Mouse (Mus musculus) bone marrow macrophage, adult 2 months (primary cell): ENCODE data around the gene Cask. TPM values are rescaled to one million over a fixed set of nuclear protein-coding genes. Genes with fewer than 3 reads are reported as not detected.
"Not testable (repeated sequence)": the region's sequence is repeated elsewhere in the genome, so short reads cannot be mapped to it uniquely, and the experiment has no call there.

Experiments
- H3K27ac ChIP-seq: 2 replicates; pipeline ENCODE4 v1.5.1; 2012; ENCODE audit warnings: low read depth, low read length; ENCODE audit not compliant: insufficient read depth
- H3K4me1 ChIP-seq: 2 replicates; pipeline ENCODE4 v1.6.1; 2012; ENCODE audit warnings: low read length; ENCODE audit not compliant: control insufficient read depth, insufficient read depth
- H3K4me3 ChIP-seq: 2 replicates; pipeline ENCODE4 v1.5.1; 2012; ENCODE audit warnings: mild to moderate bottlenecking, low read length, moderate library complexity; ENCODE audit not compliant: insufficient read depth
- CTCF ChIP-seq: IDR thresholded peaks from 2 replicates; pipeline ENCODE4 v1.5.1; 2012; ENCODE audit warnings: low read depth, mild to moderate bottlenecking, low read length, moderate library complexity
- POLR2A ChIP-seq: IDR thresholded peaks from 2 replicates; pipeline ENCODE4 v1.6.1; 2012; ENCODE audit warnings: mild to moderate bottlenecking, low read depth, low read length, borderline replicate concordance
- polyA plus RNA-seq: library from polyadenylated mRNA; stranded (reverse); fragments of >200 nt; gene quantifications from 2 replicates; pipeline ENCODE4 v1.2.4, GENCODE M21; 2012; ENCODE audit not compliant: missing spikeins, insufficient read depth, insufficient read length

Gene Cask
- polyA plus RNA-seq, 1 experiment = 24.9 TPM

DNA sequence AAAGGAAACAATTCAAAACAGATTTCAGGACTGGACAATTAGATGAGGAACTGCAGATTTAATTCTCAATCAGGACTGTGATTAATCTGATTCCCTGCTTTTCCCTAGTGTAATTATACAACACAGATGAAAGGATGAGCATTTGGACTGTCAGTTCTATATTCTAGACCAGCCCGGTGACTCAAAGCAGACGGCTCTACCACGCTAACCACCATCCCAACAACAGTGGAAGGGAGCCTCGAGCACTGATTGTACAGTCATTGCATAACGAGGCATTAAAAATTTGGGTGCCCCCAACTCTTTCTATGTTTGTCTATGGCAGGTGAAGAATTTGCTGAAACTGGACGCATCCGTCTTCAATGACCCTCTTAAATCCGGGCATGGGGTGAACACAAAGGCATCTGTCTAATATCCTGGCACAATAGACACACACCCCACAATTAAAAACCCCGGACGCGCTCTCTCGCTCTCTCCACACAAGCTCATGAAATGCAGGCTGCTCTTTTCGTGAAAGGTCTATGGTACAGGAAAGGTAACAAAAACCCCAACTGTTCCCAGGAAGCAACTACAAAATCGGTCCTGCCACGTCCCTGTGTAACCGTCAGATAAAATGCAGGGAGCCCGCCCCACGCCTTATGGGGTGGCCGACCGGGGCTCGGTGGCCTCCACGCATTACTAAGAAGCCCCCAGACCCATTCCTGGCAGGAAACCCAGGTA, 5.9 kb downstream of the Cask start:
- TF ChIP-seq CTCF = no peak
- no peak for TF ChIP-seq POLR2A
- Histone ChIP-seq H3K4me3 (peak overlapping the region; percentile 71), H3K27ac (no peak overlapping the region), H3K4me1 (no peaks in the 10 kb centered on the region)

DNA sequence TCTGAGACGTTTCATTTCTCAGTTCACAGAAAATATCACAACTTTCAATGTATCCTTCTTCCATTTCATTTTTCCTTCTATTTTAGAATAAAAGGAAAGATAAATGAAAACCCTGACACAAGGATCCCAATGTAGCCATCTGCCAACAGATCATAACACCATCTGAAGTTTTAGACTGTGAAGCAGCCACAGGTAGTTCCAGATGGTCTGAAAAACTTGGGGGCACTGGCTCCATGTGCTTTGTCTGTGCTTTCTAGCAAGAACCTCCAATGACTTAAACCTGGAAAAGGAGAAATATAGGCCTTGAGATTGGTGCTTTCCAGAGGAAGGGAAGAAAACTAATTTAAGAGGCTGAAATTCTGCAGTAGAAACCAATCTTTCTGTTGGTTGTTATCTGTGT, 28.4 kb downstream of the Cask start:
- H3K4me3 ChIP-seq = no peak overlapping the region
- no peaks in the 10 kb centered on the region for H3K4me1 ChIP-seq
- H3K27ac ChIP-seq = no peak overlapping the region
- TF ChIP-seq POLR2A = no peak
- no peak for TF ChIP-seq CTCF

DNA sequence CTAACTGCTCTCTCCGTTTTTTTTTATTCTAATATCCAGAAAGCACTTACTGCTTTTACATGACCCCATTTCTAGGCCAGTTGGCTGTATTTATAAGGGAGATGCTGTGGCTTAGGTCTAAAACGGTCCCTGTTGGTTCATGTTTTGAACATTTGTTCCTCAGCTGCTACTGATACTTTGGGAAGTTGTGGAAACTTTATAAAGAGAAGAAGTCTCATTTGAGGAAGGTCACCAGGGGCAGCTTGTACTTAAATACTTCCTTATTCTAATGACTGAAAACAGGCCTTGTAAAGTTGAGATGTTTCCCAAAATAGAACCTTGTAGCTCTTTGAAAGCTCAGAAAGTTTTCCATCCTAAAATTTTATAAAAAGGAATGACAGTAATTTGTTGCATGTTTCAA, 52.4 kb downstream of the Cask start:
- Histone ChIP-seq H3K27ac (no peak overlapping the region), H3K4me3 (no peak overlapping the region), H3K4me1 (peaks cover 8% of the 10 kb centered on the region)
- TF ChIP-seq CTCF (no peak), POLR2A (no peak)

DNA sequence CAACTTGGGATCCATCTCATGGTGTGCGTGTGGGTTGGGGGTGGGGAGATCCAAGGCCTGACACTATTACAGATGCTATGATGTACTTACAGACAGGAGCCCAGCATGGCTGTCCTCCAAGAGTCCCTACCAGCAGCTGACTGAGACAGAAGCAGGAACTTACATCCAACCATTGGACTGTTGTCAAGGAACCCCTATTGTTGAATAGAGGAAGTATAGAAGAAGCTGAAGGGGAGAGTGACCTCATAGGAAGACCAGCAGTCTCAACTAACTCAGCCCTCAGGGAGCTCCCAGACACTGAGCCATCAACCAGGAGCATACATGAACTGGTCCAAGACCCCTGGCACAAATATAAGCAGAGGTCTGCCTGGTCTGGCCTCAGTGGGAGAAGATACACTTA, 85.5 kb downstream of the Cask start:
- H3K4me1 ChIP-seq = no peaks in the 10 kb centered on the region; the same call in 1 of the 2 replicates
- no peak overlapping the region for H3K4me3 ChIP-seq
- TF ChIP-seq POLR2A (no peak), CTCF (no peak)
- peak overlapping the region; percentile 65; the same call in 1 of the 2 replicates for H3K27ac ChIP-seq

DNA sequence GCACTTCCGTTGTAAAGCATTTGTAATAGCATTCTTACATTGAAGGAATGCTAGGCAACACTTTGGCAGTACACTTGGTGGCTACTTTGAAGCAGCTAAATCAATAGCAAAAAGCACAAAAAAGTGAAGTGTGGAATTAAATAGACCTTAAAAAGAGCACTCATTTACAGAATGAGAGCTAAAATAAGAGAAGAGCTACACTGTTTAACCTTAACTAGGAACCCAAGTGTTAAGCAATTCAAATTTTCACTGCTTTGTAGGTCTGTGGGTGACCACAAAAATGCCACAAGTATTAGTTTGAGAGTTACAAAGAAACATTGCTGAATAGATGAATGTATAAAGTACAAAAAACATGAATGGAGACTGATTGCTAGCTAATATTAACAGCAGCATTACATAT, 86.1 kb downstream of the Cask start:
- Histone ChIP-seq H3K4me3 (no peak overlapping the region), H3K4me1 (no peaks in the 10 kb centered on the region; the same call in 1 of the 2 replicates), H3K27ac (no peak overlapping the region)
- TF ChIP-seq POLR2A (no peak), CTCF (no peak)

DNA sequence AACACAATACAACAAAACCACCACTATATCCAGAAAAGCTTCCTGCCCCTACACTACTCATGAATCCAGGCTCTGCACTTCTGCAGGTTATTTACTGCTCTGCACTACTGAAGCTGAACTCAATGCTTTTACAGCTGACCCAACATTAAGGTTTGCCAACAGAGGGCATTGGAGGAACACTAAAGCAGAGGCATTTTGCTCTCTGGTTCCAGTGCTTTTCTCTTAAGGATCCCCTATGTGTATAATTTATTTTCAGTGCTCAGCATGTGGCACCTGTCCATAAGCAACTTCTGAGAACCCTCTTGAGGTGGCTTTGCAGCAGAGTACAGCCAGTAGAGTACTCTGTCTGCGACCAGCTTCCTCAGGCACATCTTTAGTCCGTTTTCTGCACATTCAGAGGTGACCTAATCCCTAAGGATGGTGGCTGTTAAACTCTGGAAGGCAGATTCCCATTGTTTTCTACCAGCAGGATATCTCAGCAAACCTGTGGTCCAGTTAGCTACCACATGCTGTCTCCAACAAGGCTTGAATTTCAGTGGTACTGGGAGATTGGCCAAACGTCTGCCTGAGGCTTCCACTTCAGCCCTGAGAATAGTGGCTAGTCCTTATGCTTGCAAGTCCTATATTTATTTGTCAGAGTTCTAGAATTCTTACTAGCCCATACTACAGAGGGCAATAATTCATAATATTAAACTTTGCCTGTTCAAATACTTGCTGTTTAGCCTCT, 93.7 kb downstream of the Cask start:
- Histone ChIP-seq H3K4me1 (no peaks in the 10 kb centered on the region), H3K27ac (no peak overlapping the region), H3K4me3 (no peak overlapping the region)
- no peak for TF ChIP-seq CTCF
- TF ChIP-seq POLR2A = no peak

DNA sequence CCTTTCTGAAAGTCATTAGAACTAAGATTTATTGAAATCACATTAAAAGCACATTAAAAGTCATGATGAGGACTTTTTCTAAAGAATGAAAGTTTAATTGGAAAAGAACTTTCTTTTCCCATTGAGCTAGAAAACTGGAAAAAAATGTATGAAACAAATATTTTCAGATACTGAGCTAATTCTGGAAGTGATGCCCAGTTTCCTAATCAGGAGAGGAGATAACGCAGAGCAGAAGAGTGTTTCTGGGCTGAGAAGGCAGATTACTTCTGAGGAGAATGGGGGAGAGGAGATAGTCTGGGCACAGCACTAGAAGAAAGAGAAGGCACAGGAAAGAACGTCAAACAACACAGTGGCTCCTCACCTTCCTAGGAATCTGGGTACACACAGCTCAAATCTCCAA, 110.1 kb downstream of the Cask start:
- Histone ChIP-seq H3K4me3 (no peak overlapping the region), H3K4me1 (peaks cover 6% of the 10 kb centered on the region; the same call in 1 of the 2 replicates), H3K27ac (no peak overlapping the region)
- no peak for TF ChIP-seq POLR2A
- no peak for TF ChIP-seq CTCF

DNA sequence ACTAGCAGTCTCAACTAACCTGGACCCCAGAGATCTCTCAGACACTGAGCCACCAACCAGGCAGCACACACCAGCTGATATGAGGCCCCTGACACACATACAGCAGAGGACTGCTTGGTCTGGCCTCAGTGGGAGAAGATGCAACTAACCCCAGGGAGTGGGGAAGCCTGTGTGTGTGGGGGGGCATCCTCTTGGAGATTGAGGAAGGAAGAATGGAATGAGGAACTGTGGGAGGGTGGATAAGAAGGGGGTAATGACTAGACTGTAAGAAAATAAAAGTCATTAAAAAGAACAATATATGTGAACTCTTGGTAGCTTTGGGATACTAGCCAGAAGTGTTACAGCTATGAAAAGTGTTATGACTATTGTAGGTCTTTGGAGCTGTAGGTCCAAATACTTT, 120.4 kb downstream of the Cask start:
- H3K4me1 ChIP-seq = peaks cover 12% of the 10 kb centered on the region
- H3K4me3 ChIP-seq, H3K27ac ChIP-seq: not testable (repeated sequence)

DNA sequence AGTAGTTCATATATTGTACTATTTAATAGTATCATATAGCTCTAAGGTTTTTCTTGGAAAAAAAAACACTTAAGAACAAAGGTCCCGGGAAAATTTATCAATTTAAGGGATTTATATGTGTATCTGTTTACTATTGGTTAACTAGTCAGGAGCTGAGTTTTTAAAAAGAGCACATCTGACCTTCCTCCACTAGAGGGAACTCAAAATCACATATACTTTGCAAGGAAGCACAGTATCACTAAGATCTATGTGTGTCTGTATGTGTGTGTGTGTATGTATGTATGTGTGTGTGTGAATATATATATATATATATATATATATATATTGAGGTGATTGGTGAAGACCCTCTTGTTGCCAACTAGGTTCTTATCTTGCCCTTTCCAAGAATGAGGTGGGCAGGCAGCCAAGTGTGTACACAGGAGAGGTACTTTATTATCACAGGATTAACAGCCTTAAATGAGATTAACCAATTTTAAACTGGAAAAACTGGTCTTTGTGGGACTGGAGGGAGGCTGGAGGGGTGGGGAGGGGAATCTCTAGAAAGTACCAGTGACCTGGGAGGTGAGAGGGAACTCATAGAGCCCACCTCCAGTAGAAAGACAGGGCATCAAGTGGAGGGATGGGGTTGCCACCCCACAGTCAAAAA, 121.2 kb downstream of the Cask start:
- Histone ChIP-seq H3K27ac (no peak overlapping the region), H3K4me1 (peaks cover 8% of the 10 kb centered on the region), H3K4me3 (no peak overlapping the region)
- TF ChIP-seq CTCF (no peak), POLR2A (no peak)

DNA sequence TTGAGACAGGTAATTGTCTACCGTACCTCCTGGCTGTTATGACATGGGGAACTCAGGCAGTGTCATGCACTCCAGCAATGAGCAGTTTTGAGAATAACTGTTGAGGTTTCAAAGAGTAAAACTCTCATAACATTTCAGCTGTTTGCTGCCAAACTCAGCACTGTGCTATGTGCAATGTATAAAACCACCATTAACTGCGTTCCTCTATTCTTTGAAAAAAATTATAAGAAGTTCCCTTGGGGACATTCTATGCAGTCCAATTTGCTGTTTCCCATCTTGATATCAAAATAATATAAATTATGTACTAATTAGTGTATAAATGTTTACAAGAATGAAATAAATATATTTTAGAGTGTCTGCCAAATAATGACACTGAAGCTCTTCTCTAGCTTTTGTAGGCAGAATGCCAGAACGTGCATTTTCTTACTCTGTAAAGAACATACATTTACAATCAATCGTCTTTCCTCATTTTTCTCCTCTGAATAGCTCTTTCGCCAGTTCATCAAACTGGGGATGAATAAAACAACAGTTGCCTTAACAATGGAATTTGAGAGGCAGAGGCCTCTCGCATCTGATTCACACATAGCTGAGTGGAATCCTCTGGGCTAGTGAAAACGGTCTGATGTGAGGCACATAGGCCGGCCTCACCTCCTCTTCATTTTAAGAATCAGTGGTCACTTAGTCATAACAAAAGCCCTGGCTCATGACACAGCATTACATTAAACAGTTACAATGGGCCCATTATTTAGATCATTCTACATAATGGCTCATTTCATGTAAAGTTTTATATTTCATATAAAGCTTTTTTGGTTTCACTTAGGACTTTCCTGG, 125.4 kb downstream of the Cask start:
- Histone ChIP-seq H3K4me3 (no peak overlapping the region), H3K4me1 (0 out of 2 replicates have a peak, but pooled peaks cover 2% of the 10 kb centered on the region), H3K27ac (no peak overlapping the region)
- TF ChIP-seq CTCF = no peak
- TF ChIP-seq POLR2A = no peak
